Mouse (Mus musculus) small intestine, adult 2 months (tissue): ENCODE measurements around the gene Ccdc51. TPM values are rescaled to one million over a fixed set of nuclear protein-coding genes. Genes with fewer than 3 reads are reported as not detected.
A peak's percentile ranks its signal among the peaks of the same experiment; 100 is the strongest.

ENCODE experiments used
- H3K27ac ChIP-seq: fragments of 200-500 bp; 2 replicates; pipeline ENCODE4 v1.5.1; 2012; ENCODE audit warnings: low read depth, low read length, control low read depth, inconsistent platforms; ENCODE audit not compliant: insufficient read depth
- H3K27me3 ChIP-seq: fragments of 200-500 bp; 2 replicates; pipeline ENCODE4 v1.6.1; 2012; ENCODE audit warnings: mild to moderate bottlenecking, moderate library complexity, low read length, inconsistent platforms; ENCODE audit not compliant: control insufficient read depth, insufficient read depth
- H3K36me3 ChIP-seq: fragments of 200-500 bp; 2 replicates; pipeline ENCODE4 v1.6.1; 2012; ENCODE audit warnings: mild to moderate bottlenecking, low read length, control low read depth, inconsistent platforms; ENCODE audit not compliant: control insufficient read depth, insufficient read depth
- H3K4me1 ChIP-seq: fragments of 200-500 bp; 2 replicates; pipeline ENCODE4 v1.6.1; 2012; ENCODE audit warnings: low read length, inconsistent platforms, mixed read lengths; ENCODE audit not compliant: control insufficient read depth, insufficient read depth, insufficient read length
- H3K4me3 ChIP-seq: fragments of 200-500 bp; 2 replicates; pipeline ENCODE4 v1.5.1; 2012; ENCODE audit warnings: low read depth, mild to moderate bottlenecking, control low read depth, inconsistent platforms, low read length, moderate library complexity
- CTCF ChIP-seq: fragments of 200-500 bp; IDR thresholded peaks from 2 replicates; pipeline ENCODE4 v1.5.1; 2012; ENCODE audit warnings: low read depth, mild to moderate bottlenecking, control low read depth, inconsistent platforms, low read length, moderate library complexity, mixed read lengths; ENCODE audit not compliant: insufficient replicate concordance, insufficient read length; ENCODE audit errors: extremely low read depth
- POLR2A ChIP-seq: fragments of 200-500 bp; IDR thresholded peaks from 2 replicates; pipeline ENCODE4 v1.6.1; 2012; ENCODE audit warnings: low read depth, mild to moderate bottlenecking, control low read depth, inconsistent platforms, low read length, moderate library complexity
- WGBS: fragments of 180-500 bp; shearing (Covaris S2); methylation state at CpG from one replicate; pipeline ENCODE4 v1.1.7; 2018; 5-methylcytosine and 5-hydroxymethylcytosine counted together
- polyA plus RNA-seq: library from polyadenylated mRNA; depleted of rRNA; stranded (reverse); fragments of >200 nt; gene quantifications from 2 replicates; pipeline ENCODE4 v1.2.3, GENCODE M21; 2012

Ccdc51 gene
- polyA plus RNA-seq, 1 experiment: 11.3 TPM

- Histone ChIP-seq H3K4me3 (no peak overlapping the region), H3K27ac (no peak overlapping the region), H3K36me3 (no peaks in the 10 kb centered on the region), H3K4me1 (peaks cover 24% of the 10 kb centered on the region), H3K27me3 (0 out of 2 replicates have a peak, but pooled peaks cover 6% of the 10 kb centered on the region)
- WGBS: 40% methylated on average over 6 of the region's 6 CpGs
- no peak for TF ChIP-seq CTCF
- TF ChIP-seq POLR2A: no peak
These were observed 15.0 kb downstream of the Ccdc51 start for GRCm38 (mm10) chr9:109097291-109097690.

GRCm38 (mm10) chr9:109097831-109098230, 15.5 kb downstream of the Ccdc51 start:
- H3K27ac ChIP-seq: no peak overlapping the region
- no peak overlapping the region for H3K4me3 ChIP-seq
- H3K27me3 ChIP-seq: 0 out of 2 replicates have a peak, but pooled peaks cover 6% of the 10 kb centered on the region
- peaks cover 21% of the 10 kb centered on the region for H3K4me1 ChIP-seq
- TF ChIP-seq CTCF (no peak), POLR2A (no peak)
- 73% methylated on average over 5 of the region's 5 CpGs for WGBS
- no peaks in the 10 kb centered on the region for H3K36me3 ChIP-seq

GRCm38 (mm10) chr9:109098366-109098765, 16.1 kb downstream of the Ccdc51 start:
- Histone ChIP-seq H3K27ac (0 out of 2 replicates have a peak overlapping the region, but pooled peaks have one; percentile 16), H3K4me3 (no peak overlapping the region), H3K27me3 (0 out of 2 replicates have a peak, but pooled peaks cover 6% of the 10 kb centered on the region), H3K4me1 (peaks cover 15% of the 10 kb centered on the region), H3K36me3 (no peaks in the 10 kb centered on the region)
- no peak for TF ChIP-seq CTCF
- TF ChIP-seq POLR2A: no peak
- WGBS: 88% methylated on average over 8 of the region's 8 CpGs

- Histone ChIP-seq H3K4me1 (peaks cover 15% of the 10 kb centered on the region), H3K4me3 (no peak overlapping the region), H3K27me3 (0 out of 2 replicates have a peak, but pooled peaks cover 6% of the 10 kb centered on the region), H3K27ac (no peak overlapping the region), H3K36me3 (no peaks in the 10 kb centered on the region)
- 37% methylated on average over 6 of the region's 6 CpGs for WGBS
- no peak for TF ChIP-seq POLR2A
- no peak for TF ChIP-seq CTCF
These were observed 16.7 kb downstream of the Ccdc51 start for GRCm38 (mm10) chr9:109098969-109099368.

- Histone ChIP-seq H3K36me3 (no peaks in the 10 kb centered on the region), H3K27ac (no peak overlapping the region), H3K4me3 (no peak overlapping the region), H3K4me1 (peaks cover 7% of the 10 kb centered on the region; the same call in 1 of the 2 replicates), H3K27me3 (0 out of 2 replicates have a peak, but pooled peaks cover 5% of the 10 kb centered on the region)
- TF ChIP-seq POLR2A (no peak), CTCF (no peak)
- 82% methylated on average over 20 of the region's 20 CpGs for WGBS
These were observed 18.1 kb downstream of the Ccdc51 start for GRCm38 (mm10) chr9:109100307-109100928.

GRCm38 (mm10) chr9:109101933-109102445, 19.7 kb downstream of the Ccdc51 start:
- TF ChIP-seq POLR2A: no peak
- no peak for TF ChIP-seq CTCF
- 93% methylated on average over 5 of the region's 5 CpGs for WGBS
- Histone ChIP-seq H3K4me3 (no peak overlapping the region), H3K27ac (no peak overlapping the region), H3K36me3 (no peaks in the 10 kb centered on the region), H3K27me3 (no peaks in the 10 kb centered on the region), H3K4me1 (0 out of 2 replicates have a peak, but pooled peaks cover 4% of the 10 kb centered on the region)

GRCm38 (mm10) chr9:109102541-109102940, 20.2 kb downstream of the Ccdc51 start:
- H3K27ac ChIP-seq: no peak overlapping the region
- no peak overlapping the region for H3K4me3 ChIP-seq
- H3K27me3 ChIP-seq: no peaks in the 10 kb centered on the region
- 86% methylated on average over 3 of the region's 3 CpGs for WGBS
- TF ChIP-seq POLR2A (no peak), CTCF (no peak)
- H3K4me1 ChIP-seq: 0 out of 2 replicates have a peak, but pooled peaks cover 4% of the 10 kb centered on the region
- H3K36me3 ChIP-seq: no peaks in the 10 kb centered on the region
